Mouse (Mus musculus): ENCODE data around the gene Jam3.

- TF ChIP-seq POLR2A (IDR thresholded peaks at IDR 0.05; ENCODE audit: low read depth, low read length) = no peak
- no peak for TF ChIP-seq CTCF (conservative IDR thresholded peaks at IDR 0.05; ENCODE audit: insufficient read depth, insufficient read length, low read depth, low read length)
These were observed 65.1 kb downstream of the Jam3 start for GRCm38 (mm10) chr9:27090134-27090533.
